Mouse (Mus musculus) liver, embryonic 14.5 days (tissue): ENCODE measurements at regions not wholly inside any gene's neighbourhood (a gene's known extent, or its start where the extent isn't known, plus 50 kb on each side); places are given as distances from the start of the nearest gene placed in this dataset.

Experiments
- CTCF ChIP-seq: IDR thresholded peaks from 2 replicates; pipeline ENCODE4 v1.5.1; 2016; ENCODE audit warnings: antibody characterized with exemption, low read depth, control low read depth
- EP300 ChIP-seq: IDR thresholded peaks from 2 replicates; pipeline ENCODE4 v1.6.1; 2016; ENCODE audit warnings: antibody characterized with exemption, low read depth

DNA sequence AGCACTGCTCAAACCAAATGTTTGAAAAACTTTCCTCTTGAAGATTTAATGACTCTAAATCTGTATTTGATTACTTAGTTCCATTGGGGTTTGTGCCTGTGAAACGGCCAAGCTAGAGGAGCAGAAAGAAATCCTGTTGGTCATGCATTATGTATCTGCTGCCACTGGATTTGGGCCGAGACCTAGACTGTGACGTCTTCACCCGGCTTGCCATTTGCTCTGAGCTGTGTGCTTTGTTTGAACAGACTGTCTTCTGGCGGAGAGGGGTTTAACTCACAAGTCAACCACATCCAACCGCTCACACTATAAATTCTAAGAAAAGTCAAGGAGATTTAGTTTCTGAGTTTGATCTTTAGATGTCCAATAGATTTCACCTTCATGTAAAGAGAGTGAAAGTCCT lies 503.6 kb downstream of the Nuf2 start:
- TF ChIP-seq EP300 (no peak), CTCF (no peak)
